Mouse (Mus musculus) midbrain, embryonic 11.5 days (tissue): ENCODE measurements around the gene Dmbx1. TPM values are rescaled to one million over a fixed set of nuclear protein-coding genes. Genes with fewer than 3 reads are reported as not detected.

Source experiments
- ATAC-seq: fragments of 200-750 bp; cut with Nextera tagmentation; 2 replicates; pipeline ENCODE4 v1.8.0; 2017; ENCODE audit warnings: moderate TSS enrichment, moderate library complexity; ENCODE audit not compliant: low FRiP score
- DNase-seq: peaks from one replicate; pipeline ENCODE4 v3.0.0; 2015; ENCODE audit warnings: low spot score; ENCODE audit errors: missing footprints
- H3K27ac ChIP-seq: fragments of 300-500 bp; sonication (generic); 2 replicates; pipeline ENCODE4 v1.5.1; 2014; ENCODE audit warnings: low read depth, low read length
- H3K27me3 ChIP-seq: fragments of 300-500 bp; sonication (generic); 2 replicates; pipeline ENCODE4 v1.6.1; 2014; ENCODE audit warnings: mild to moderate bottlenecking, low read length, moderate library complexity, mixed read lengths; ENCODE audit not compliant: control insufficient read depth, insufficient read depth
- H3K36me3 ChIP-seq: fragments of 300-500 bp; sonication (generic); 2 replicates; pipeline ENCODE4 v1.6.1; 2014; ENCODE audit warnings: mild to moderate bottlenecking, low read length, moderate library complexity, mixed read lengths; ENCODE audit not compliant: control insufficient read depth, insufficient read depth
- H3K4me1 ChIP-seq: fragments of 300-500 bp; sonication (generic); 2 replicates; pipeline ENCODE4 v1.6.1; 2014; ENCODE audit warnings: low read length; ENCODE audit not compliant: control insufficient read depth, insufficient read depth
- H3K4me2 ChIP-seq: fragments of 300-500 bp; sonication (generic); 2 replicates; pipeline ENCODE4 v1.6.1; 2014; ENCODE audit warnings: mild to moderate bottlenecking, moderate library complexity
- H3K4me3 ChIP-seq: fragments of 300-500 bp; sonication (generic); 2 replicates; pipeline ENCODE4 v1.5.1; 2014; ENCODE audit warnings: low read depth, low read length
- H3K9ac ChIP-seq: fragments of 300-500 bp; sonication (generic); 2 replicates; pipeline ENCODE4 v1.6.1; 2014; ENCODE audit warnings: low read length
- H3K9me3 ChIP-seq: fragments of 300-500 bp; sonication (generic); 2 replicates; pipeline ENCODE4 v1.6.1; 2016; ENCODE audit warnings: low read length; ENCODE audit not compliant: control insufficient read depth
- WGBS: fragments of 180-500 bp; shearing (Covaris S2); extraction: QIAGEN DNeasy Blood & Tissue Kit; methylation state at CpG from one replicate; pipeline ENCODE4 v1.1.7; 2014; 5-methylcytosine and 5-hydroxymethylcytosine counted together
- polyA plus RNA-seq: library from polyadenylated mRNA; unstranded; fragments of >200 nt; fragmentation: Nextera tagmentation; extraction: Ambion mirVana; gene quantifications from 2 replicates; pipeline ENCODE4 v1.2.1, GENCODE M21; 2014

Gene Dmbx1
- polyA plus RNA-seq = 15.1 and 15.9 TPM in 2 replicates

GRCm38 (mm10) chr4:115939295-115940102 is at the start of gene Dmbx1:
Gene Dmbx1, minus strand, starts transcription at chr4:115939926.
- Histone ChIP-seq H3K9ac (peak within 1 kb of the TSS; percentile 66), H3K4me1 (peaks cover 60% of the 10 kb centered on the region)
- peak; percentile 82 for ATAC-seq

GRCm38 (mm10) chr4:115989382-115989781 is 49.7 kb upstream of the Dmbx1 start:
- H3K9ac ChIP-seq = no peak overlapping the region
- no peaks in the 10 kb centered on the region for H3K9me3 ChIP-seq
- DNase-seq (no peak), ATAC-seq (no peak)
- H3K4me2 ChIP-seq = no peak overlapping the region
- H3K4me3 ChIP-seq = no peak overlapping the region
- no peak overlapping the region for H3K27ac ChIP-seq
- H3K4me1 ChIP-seq = no peaks in the 10 kb centered on the region
- H3K27me3 ChIP-seq = no peaks in the 10 kb centered on the region
- H3K36me3 ChIP-seq = no peaks in the 10 kb centered on the region
- WGBS = 82% methylated on average over 7 of the region's 7 CpGs

More at GRCm38 (mm10) chr4:115939295-115940102, at the start of gene Dmbx1:
- Histone ChIP-seq H3K27me3 (peaks cover 62% of the 10 kb centered on the region), H3K4me2 (peak within 1 kb of the TSS; percentile 64), H3K36me3 (no peaks in the 10 kb centered on the region), H3K4me3 (peak within 1 kb of the TSS; percentile 57), H3K27ac (peak within 1 kb of the TSS; percentile 44; the same call in 1 of the 2 replicates), H3K9me3 (no peaks in the 10 kb centered on the region)
- 1% methylated on average over 70 of the region's 71 CpGs for WGBS
- DNase-seq = peak; percentile 99

- no peak overlapping the region for H3K27ac ChIP-seq
- DNase-seq = no peak
Observed at GRCm38 (mm10) chr4:115987858-115988530, 48.3 kb upstream of the Dmbx1 start.

GRCm38 (mm10) chr4:115987436-115987835 is 47.7 kb upstream of the Dmbx1 start:
- WGBS = 78% methylated on average over 1 of the region's 1 CpGs

More at GRCm38 (mm10) chr4:115987858-115988530, 48.3 kb upstream of the Dmbx1 start:
- Histone ChIP-seq H3K36me3 (no peaks in the 10 kb centered on the region), H3K9ac (no peak overlapping the region), H3K4me2 (no peak overlapping the region), H3K27me3 (peaks cover 3% of the 10 kb centered on the region), H3K9me3 (no peaks in the 10 kb centered on the region), H3K4me1 (no peaks in the 10 kb centered on the region), H3K4me3 (no peak overlapping the region)
- ATAC-seq = no peak
- 79% methylated on average over 5 of the region's 5 CpGs for WGBS

GRCm38 (mm10) chr4:115984967-115985366 is 45.2 kb upstream of the Dmbx1 start:
- Histone ChIP-seq H3K9ac (no peak overlapping the region), H3K9me3 (no peaks in the 10 kb centered on the region), H3K4me1 (peaks cover 4% of the 10 kb centered on the region), H3K4me3 (no peak overlapping the region), H3K4me2 (no peak overlapping the region), H3K36me3 (no peaks in the 10 kb centered on the region), H3K27me3 (peaks cover 18% of the 10 kb centered on the region), H3K27ac (no peak overlapping the region)
- DNase-seq (peak; percentile 86), ATAC-seq (no peak)
- 40% methylated on average over 8 of the region's 8 CpGs for WGBS

More at GRCm38 (mm10) chr4:115987436-115987835, 47.7 kb upstream of the Dmbx1 start:
- Histone ChIP-seq H3K9me3 (no peaks in the 10 kb centered on the region), H3K4me2 (no peak overlapping the region), H3K4me3 (no peak overlapping the region), H3K9ac (no peak overlapping the region), H3K27me3 (peaks cover 3% of the 10 kb centered on the region), H3K36me3 (no peaks in the 10 kb centered on the region), H3K27ac (no peak overlapping the region), H3K4me1 (no peaks in the 10 kb centered on the region)
- ATAC-seq (no peak), DNase-seq (no peak)

GRCm38 (mm10) chr4:115984111-115984510 is 44.4 kb upstream of the Dmbx1 start:
- H3K4me1 ChIP-seq = peaks cover 13% of the 10 kb centered on the region
- no peak overlapping the region for H3K4me2 ChIP-seq
- DNase-seq (peak; percentile 100), ATAC-seq (peak; percentile 35)
- H3K27me3 ChIP-seq = peaks cover 26% of the 10 kb centered on the region
- WGBS = 2% methylated on average over 13 of the region's 13 CpGs
- no peak overlapping the region for H3K4me3 ChIP-seq
- no peak overlapping the region for H3K27ac ChIP-seq
- no peak overlapping the region for H3K9ac ChIP-seq
- no peaks in the 10 kb centered on the region for H3K9me3 ChIP-seq
- no peaks in the 10 kb centered on the region for H3K36me3 ChIP-seq

GRCm38 (mm10) chr4:115980676-115981075 is 41.0 kb upstream of the Dmbx1 start:
- Histone ChIP-seq H3K36me3 (no peaks in the 10 kb centered on the region), H3K27ac (no peak overlapping the region), H3K27me3 (peaks cover 50% of the 10 kb centered on the region), H3K9me3 (no peaks in the 10 kb centered on the region), H3K4me1 (peaks cover 26% of the 10 kb centered on the region), H3K4me3 (no peak overlapping the region), H3K4me2 (no peak overlapping the region), H3K9ac (no peak overlapping the region)
- ATAC-seq (peak; percentile 27; the same call in 1 of the 2 replicates), DNase-seq (peak; percentile 98)
- WGBS = under 1% methylated on average over 8 of the region's 8 CpGs

GRCm38 (mm10) chr4:115979437-115979836 is 39.7 kb upstream of the Dmbx1 start:
- peaks cover 26% of the 10 kb centered on the region for H3K4me1 ChIP-seq

GRCm38 (mm10) chr4:115978911-115979310 is 39.2 kb upstream of the Dmbx1 start:
- 0 out of 2 replicates have a peak, but pooled peaks have one; percentile 8 for ATAC-seq
- peaks cover 55% of the 10 kb centered on the region for H3K27me3 ChIP-seq
- H3K9me3 ChIP-seq = no peaks in the 10 kb centered on the region
- no peak overlapping the region; the same call in 1 of the 2 replicates for H3K9ac ChIP-seq
- peak overlapping the region; percentile 57 for H3K4me2 ChIP-seq
- no peaks in the 10 kb centered on the region for H3K36me3 ChIP-seq
- DNase-seq = peak; percentile 91
- 11% methylated on average over 4 of the region's 4 CpGs for WGBS
- H3K4me3 ChIP-seq = no peak overlapping the region
- no peak overlapping the region for H3K27ac ChIP-seq
- H3K4me1 ChIP-seq = peaks cover 26% of the 10 kb centered on the region

More at GRCm38 (mm10) chr4:115979437-115979836, 39.7 kb upstream of the Dmbx1 start:
- Histone ChIP-seq H3K4me2 (peak overlapping the region; percentile 57), H3K27ac (no peak overlapping the region), H3K27me3 (peaks cover 55% of the 10 kb centered on the region), H3K36me3 (no peaks in the 10 kb centered on the region), H3K9ac (peak overlapping the region; percentile 47), H3K9me3 (no peaks in the 10 kb centered on the region), H3K4me3 (peak overlapping the region; percentile 22)
- WGBS = under 1% methylated on average over 35 of the region's 39 CpGs
- DNase-seq (peak; percentile 92), ATAC-seq (peak; percentile 40)
